Mouse (Mus musculus) CH12.LX (cell line): ENCODE data around the gene BC017158.

Experiments
- CTCF ChIP-seq, 2 experiments: IDR thresholded peaks in 1 of 2; conservative IDR thresholded peaks in 1 of 2; 2 replicates each; pipeline ENCODE4 v1.5.1; 2011 to 2012; ENCODE audit warnings: low read depth in 2 of 2, low read length in 2 of 2, improper control_type of control experiment in 1 of 2, inconsistent platforms in 1 of 2, mild to moderate bottlenecking in 1 of 2, moderate library complexity in 1 of 2
- HCFC1 ChIP-seq: IDR thresholded peaks from 2 replicates; pipeline ENCODE4 v1.6.1; 2012; ENCODE audit warnings: low read depth, mild to moderate bottlenecking, inconsistent platforms, low read length, improper control_type of control experiment
- MAFK ChIP-seq: IDR thresholded peaks from 2 replicates; pipeline ENCODE4 v1.6.1; 2011; ENCODE audit warnings: low read length, improper control_type of control experiment; ENCODE audit not compliant: insufficient replicate concordance
- POLR2AphosphoS2 ChIP-seq: IDR thresholded peaks from 2 replicates; pipeline ENCODE4 v1.6.1; 2011; ENCODE audit warnings: low read depth, low read length, improper control_type of control experiment
- SMC3 ChIP-seq: IDR thresholded peaks from 2 replicates; pipeline ENCODE4 v1.6.1; 2011; ENCODE audit warnings: low read depth, low read length, improper control_type of control experiment
- ZC3H11A ChIP-seq: IDR thresholded peaks from 2 replicates; pipeline ENCODE4 v1.6.1; 2012; ENCODE audit warnings: low read depth, mild to moderate bottlenecking, inconsistent platforms, low read length, improper control_type of control experiment

DNA sequence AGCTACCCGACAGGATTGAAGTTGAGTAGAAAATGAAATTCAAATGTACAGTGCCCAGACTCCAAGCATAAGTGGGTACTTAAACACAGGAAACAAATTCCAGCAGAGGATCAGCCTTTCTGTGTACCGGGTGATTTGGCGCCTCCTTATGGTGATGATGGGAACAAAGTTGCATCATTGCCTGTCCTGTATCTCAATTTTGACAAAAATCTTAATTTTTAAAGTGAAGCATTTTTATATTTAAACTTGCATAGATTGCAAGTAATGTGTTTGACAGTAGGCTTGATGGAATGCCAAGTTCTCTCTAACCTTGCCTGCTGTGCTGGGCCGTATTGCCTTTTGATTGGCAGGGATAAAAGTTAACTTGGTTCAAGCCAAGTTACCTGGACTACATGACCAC lies 59.0 kb downstream of the BC017158 start:
- no peak for TF ChIP-seq HCFC1
- no peak for TF ChIP-seq POLR2AphosphoS2
- TF ChIP-seq MAFK: 0 out of 2 replicates have a peak, but pooled peaks have one; percentile 27
- TF ChIP-seq CTCF (conservative IDR thresholded peaks at IDR 0.05 in 1 of 2, IDR thresholded peaks at IDR 0.05 in 1 of 2; ENCODE audit: low read depth in 2 of 2, low read length in 2 of 2): peak; percentile 70 to 75
- no peak for TF ChIP-seq ZC3H11A
- peak; percentile 45 for TF ChIP-seq SMC3
